Comparison of ENCODE assay signal across 1 mouse cellular context in genomic region chr8:20610856-20611255, GRCm38 (mm10). TPM values are rescaled to one million over a fixed set of nuclear protein-coding genes. Genes with fewer than 3 reads are reported as not detected.
"Had no signal": no experiment of that assay in that cellular context is flagged by ENCODE, and none has a peak within 500 bp of the region (broad histone marks: within the 10 kb centered on the region; RNA-seq: fewer than 3 reads in every experiment).

No protein-coding gene starts in this region.

RNA-seq across cellular contexts. Expression of gene Gm21119, which starts 3.9 kb away (rescaled TPM):
- total RNA-seq: megakaryocyte progenitor cell, adult 5-6 weeks had no signal
